Mouse (Mus musculus): ENCODE measurements at regions not wholly inside any gene's neighbourhood (a gene's known extent, or its start where the extent isn't known, plus 50 kb on each side); places are given as distances from the start of the nearest gene placed in this dataset.

DNA sequence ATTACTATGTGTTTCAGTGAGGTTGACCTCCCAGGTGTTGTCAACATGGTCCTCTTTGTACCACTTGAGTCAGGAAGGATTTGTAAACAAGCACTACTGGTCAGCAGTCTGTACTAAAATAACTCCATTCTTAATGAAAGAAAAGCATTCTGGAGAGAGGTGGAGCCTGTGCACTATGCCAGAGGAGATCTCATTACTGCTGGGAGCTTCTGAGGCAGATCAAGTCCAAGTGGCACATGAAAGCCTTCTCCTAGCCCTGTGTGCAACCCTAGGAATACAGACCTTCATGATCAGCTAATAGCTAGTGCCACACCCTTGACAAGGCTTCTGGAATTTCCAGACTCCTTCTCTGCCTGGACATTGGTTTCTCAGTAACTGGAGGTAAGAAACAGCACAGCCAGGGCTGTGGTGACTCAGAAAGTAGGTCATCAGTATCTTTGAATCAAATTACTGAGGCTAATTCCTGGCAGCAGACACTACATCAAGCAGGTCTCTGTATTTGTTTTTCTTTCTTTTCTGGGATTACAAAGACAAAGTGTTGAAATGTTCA is 105.9 kb upstream of the Mgat5 start:
- Histone ChIP-seq H3K4me1 (ENCODE audit: control insufficient read depth, insufficient read depth, low read length) (no peaks in the 10 kb centered on the region), H3K4me3 (replicated peaks; ENCODE audit: insufficient read depth, low read depth, low read length) (no peak overlapping the region), H3K27me3 (ENCODE audit: control insufficient read depth, insufficient read depth, low read length) (no peaks in the 10 kb centered on the region), H3K27ac (ENCODE audit: insufficient read depth, low read length) (no peak overlapping the region)
- DNase-seq, result peak in 1 of 2 experiments; percentile 4
- TF ChIP-seq POLR2A (IDR thresholded peaks at IDR 0.05; ENCODE audit: borderline replicate concordance, insufficient read depth, low read length), result no peak
- TF ChIP-seq CTCF (IDR thresholded peaks at IDR 0.05; ENCODE audit: borderline replicate concordance, insufficient read depth, low read depth, low read length), result no peak

DNA sequence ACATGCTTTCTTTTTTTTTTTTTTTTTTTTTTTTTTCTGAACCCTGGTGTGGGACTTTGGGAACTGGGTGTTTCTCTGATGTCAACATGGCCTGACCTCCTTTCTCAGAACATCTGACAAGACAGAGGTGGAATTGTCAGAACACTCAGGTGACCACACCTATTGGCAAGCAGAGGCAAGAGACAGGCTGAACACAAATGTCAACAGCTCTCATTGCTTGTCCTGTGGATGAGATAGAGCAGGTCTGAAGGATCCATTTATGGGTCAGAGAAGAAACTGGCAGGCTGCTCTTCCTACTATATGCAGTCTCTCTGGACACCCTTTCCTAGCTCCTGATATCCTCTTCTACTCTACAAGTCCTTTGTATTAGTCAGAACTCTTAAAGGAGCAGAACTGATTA is 117.2 kb upstream of the Mgat5 start:
- no peak overlapping the region for H3K27ac ChIP-seq (ENCODE audit: insufficient read depth, low read length)
- no peak overlapping the region for H3K4me3 ChIP-seq (replicated peaks; ENCODE audit: insufficient read depth, low read depth, low read length)
- H3K4me1 ChIP-seq (ENCODE audit: control insufficient read depth, insufficient read depth, low read length), result no peaks in the 10 kb centered on the region
- DNase-seq, result no peak
- no peak for TF ChIP-seq POLR2A (IDR thresholded peaks at IDR 0.05; ENCODE audit: borderline replicate concordance, insufficient read depth, low read length)
- no peak for TF ChIP-seq CTCF (IDR thresholded peaks at IDR 0.05; ENCODE audit: borderline replicate concordance, insufficient read depth, low read depth, low read length)
- H3K27me3 ChIP-seq (ENCODE audit: control insufficient read depth, insufficient read depth, low read length), result no peaks in the 10 kb centered on the region

GRCm38 (mm10) chr1:127085988-127086387 is 118.8 kb upstream of the Mgat5 start:
- TF ChIP-seq CTCF (IDR thresholded peaks at IDR 0.05; ENCODE audit: borderline replicate concordance, insufficient read depth, low read depth, low read length) (no peak), POLR2A (IDR thresholded peaks at IDR 0.05; ENCODE audit: borderline replicate concordance, insufficient read depth, low read length) (no peak)

DNA sequence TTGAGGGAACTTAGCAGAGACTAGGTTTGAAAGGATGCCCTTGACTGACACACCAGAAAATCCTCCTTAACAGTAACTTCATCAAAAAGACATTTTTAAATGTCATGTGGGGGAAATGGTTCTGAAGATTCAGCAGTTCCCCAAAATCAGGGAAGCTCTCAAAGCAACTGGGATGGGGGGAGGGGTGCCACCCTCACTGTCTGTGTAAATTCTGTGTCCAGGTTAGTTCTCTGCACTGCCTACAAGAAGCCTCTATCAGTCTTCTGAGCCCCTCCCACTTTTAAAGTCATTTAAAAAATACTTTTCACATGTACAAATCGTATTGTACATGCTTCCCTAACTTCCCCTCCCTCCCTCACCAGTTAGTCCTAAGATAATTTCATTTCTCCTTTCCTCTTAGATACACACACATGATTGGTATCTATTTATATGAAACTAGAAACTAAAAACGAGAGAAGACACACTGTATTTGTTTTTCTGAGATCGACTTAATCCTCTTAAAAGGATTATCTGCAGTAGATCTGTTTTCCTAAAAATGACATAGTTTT is 121.0 kb upstream of the Mgat5 start:
- DNase-seq, result no peak
- TF ChIP-seq POLR2A (IDR thresholded peaks at IDR 0.05; ENCODE audit: borderline replicate concordance, insufficient read depth, low read length) (no peak), CTCF (IDR thresholded peaks at IDR 0.05; ENCODE audit: borderline replicate concordance, insufficient read depth, low read depth, low read length) (no peak)
- Histone ChIP-seq H3K27me3 (ENCODE audit: control insufficient read depth, insufficient read depth, low read length) (no peaks in the 10 kb centered on the region), H3K4me1 (ENCODE audit: control insufficient read depth, insufficient read depth, low read length) (no peaks in the 10 kb centered on the region), H3K27ac (ENCODE audit: insufficient read depth, low read length) (no peak overlapping the region), H3K4me3 (replicated peaks; ENCODE audit: insufficient read depth, low read depth, low read length) (no peak overlapping the region)
- WGBS, result 69% methylated on average over 3 of the region's 3 CpGs

More at GRCm38 (mm10) chr1:127085988-127086387, 118.8 kb upstream of the Mgat5 start:
- H3K4me1 ChIP-seq (ENCODE audit: control insufficient read depth, insufficient read depth, low read length), result no peaks in the 10 kb centered on the region
- no peaks in the 10 kb centered on the region for H3K27me3 ChIP-seq (ENCODE audit: control insufficient read depth, insufficient read depth, low read length)
- no peak for DNase-seq
- H3K4me3 ChIP-seq (replicated peaks; ENCODE audit: insufficient read depth, low read depth, low read length), result no peak overlapping the region
- 89% methylated on average over 4 of the region's 4 CpGs for WGBS
- H3K27ac ChIP-seq (ENCODE audit: insufficient read depth, low read length), result no peak overlapping the region

DNA sequence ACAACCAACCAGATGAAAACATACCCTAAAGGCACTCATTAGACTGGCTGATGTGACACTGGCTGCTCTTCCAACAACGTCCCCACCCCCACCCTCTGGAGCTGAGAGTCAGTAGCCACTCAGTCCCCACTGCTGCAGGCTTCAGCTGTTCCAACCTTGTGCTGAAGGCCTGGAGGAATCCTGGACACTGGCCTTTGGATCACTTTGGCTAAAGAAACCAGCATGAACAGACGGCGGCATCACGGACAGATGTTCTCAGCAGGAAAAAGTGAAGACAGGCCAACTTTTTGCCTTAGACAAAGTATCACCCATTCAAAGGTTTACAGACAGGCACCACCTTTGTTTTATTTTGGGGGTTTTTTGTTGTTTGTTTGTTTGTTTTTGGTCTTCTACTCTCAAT is 125.8 kb upstream of the Mgat5 start:
- Histone ChIP-seq H3K27ac (ENCODE audit: insufficient read depth, low read length) (no peak overlapping the region), H3K4me3 (replicated peaks; ENCODE audit: insufficient read depth, low read depth, low read length) (no peak overlapping the region), H3K4me1 (ENCODE audit: control insufficient read depth, insufficient read depth, low read length) (no peaks in the 10 kb centered on the region), H3K27me3 (ENCODE audit: control insufficient read depth, insufficient read depth, low read length) (no peaks in the 10 kb centered on the region)
- TF ChIP-seq CTCF (IDR thresholded peaks at IDR 0.05; ENCODE audit: borderline replicate concordance, insufficient read depth, low read depth, low read length), result no peak
- TF ChIP-seq POLR2A (IDR thresholded peaks at IDR 0.05; ENCODE audit: borderline replicate concordance, insufficient read depth, low read length), result no peak
- WGBS, result 14% methylated on average over 4 of the region's 4 CpGs
- DNase-seq, result no peak

DNA sequence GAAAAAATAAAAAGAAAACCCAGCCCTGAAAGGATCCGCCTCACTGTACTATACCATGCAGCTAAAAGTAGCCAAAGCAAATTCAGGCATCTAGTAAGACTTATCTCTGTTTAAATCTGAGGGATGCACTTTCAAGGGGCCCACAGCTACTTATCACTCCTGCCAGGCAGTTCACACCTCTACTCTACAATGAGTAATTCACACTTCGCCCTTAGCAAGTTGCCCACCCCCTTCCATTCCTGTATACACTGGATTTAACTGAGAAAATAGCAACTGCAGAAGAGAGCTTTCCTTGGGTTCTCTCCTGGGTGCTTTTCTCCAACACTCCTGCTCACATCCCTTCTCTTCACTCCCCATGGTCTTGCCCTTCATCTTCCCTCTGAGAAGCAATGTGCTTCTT is 142.4 kb upstream of the Mgat5 start:
- Histone ChIP-seq H3K27me3 (ENCODE audit: control insufficient read depth, insufficient read depth, low read length) (no peaks in the 10 kb centered on the region), H3K4me3 (replicated peaks; ENCODE audit: insufficient read depth, low read depth, low read length) (no peak overlapping the region), H3K27ac (ENCODE audit: insufficient read depth, low read length) (no peak overlapping the region), H3K4me1 (ENCODE audit: control insufficient read depth, insufficient read depth, low read length) (no peaks in the 10 kb centered on the region)
- no peak for DNase-seq
- TF ChIP-seq POLR2A (IDR thresholded peaks at IDR 0.05; ENCODE audit: borderline replicate concordance, insufficient read depth, low read length), result no peak
- TF ChIP-seq CTCF (IDR thresholded peaks at IDR 0.05; ENCODE audit: borderline replicate concordance, insufficient read depth, low read depth, low read length), result no peak
- WGBS, result 93% methylated on average over 2 of the region's 2 CpGs

- DNase-seq, result no peak
- H3K4me3 ChIP-seq (replicated peaks; ENCODE audit: insufficient read depth, low read depth, low read length), result no peak overlapping the region
- TF ChIP-seq POLR2A (IDR thresholded peaks at IDR 0.05; ENCODE audit: borderline replicate concordance, insufficient read depth, low read length), result no peak
- no peak for TF ChIP-seq CTCF (IDR thresholded peaks at IDR 0.05; ENCODE audit: borderline replicate concordance, insufficient read depth, low read depth, low read length)
- no peaks in the 10 kb centered on the region for H3K4me1 ChIP-seq (ENCODE audit: control insufficient read depth, insufficient read depth, low read length)
- no peaks in the 10 kb centered on the region for H3K27me3 ChIP-seq (ENCODE audit: control insufficient read depth, insufficient read depth, low read length)
- no peak overlapping the region for H3K27ac ChIP-seq (ENCODE audit: insufficient read depth, low read length)
- WGBS, result 85% methylated on average over 6 of the region's 6 CpGs
These were observed 158.9 kb upstream of the Mgat5 start for GRCm38 (mm10) chr1:127045711-127046420.

DNA sequence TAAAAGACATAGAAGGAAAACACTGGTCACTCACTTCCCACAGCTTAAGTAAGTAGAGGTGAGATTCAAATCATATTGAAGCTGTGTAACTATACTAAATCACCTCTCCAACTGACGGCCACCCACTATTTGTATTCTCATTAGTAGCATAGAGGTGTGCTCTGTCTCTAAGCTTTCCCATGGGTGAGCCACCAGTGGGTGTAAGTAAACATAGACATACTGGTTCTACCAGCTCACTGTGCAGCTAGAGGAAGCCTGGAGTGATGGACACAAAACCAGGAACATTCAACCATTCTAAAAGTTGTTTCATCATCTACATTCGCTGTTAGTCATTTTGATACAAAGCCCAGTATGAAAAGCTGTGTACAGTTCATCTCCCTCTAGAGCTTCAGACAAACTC is 170.1 kb upstream of the Mgat5 start:
- Histone ChIP-seq H3K4me3 (replicated peaks; ENCODE audit: insufficient read depth, low read depth, low read length) (no peak overlapping the region), H3K4me1 (ENCODE audit: control insufficient read depth, insufficient read depth, low read length) (no peaks in the 10 kb centered on the region), H3K27ac (ENCODE audit: insufficient read depth, low read length) (no peak overlapping the region), H3K27me3 (ENCODE audit: control insufficient read depth, insufficient read depth, low read length) (no peaks in the 10 kb centered on the region)
- no peak for DNase-seq
- TF ChIP-seq CTCF (IDR thresholded peaks at IDR 0.05; ENCODE audit: borderline replicate concordance, insufficient read depth, low read depth, low read length) (no peak), POLR2A (IDR thresholded peaks at IDR 0.05; ENCODE audit: borderline replicate concordance, insufficient read depth, low read length) (no peak)
- 96% methylated on average over 2 of the region's 2 CpGs for WGBS
